Mouse (Mus musculus) monocyte, adult 5-6 weeks (primary cell): ENCODE results near the gene Gm10282. TPM values are rescaled to one million over a fixed set of nuclear protein-coding genes. Genes with fewer than 3 reads are reported as not detected.
A peak's percentile ranks its signal among the peaks of the same experiment; 100 is the strongest.

Experiments used
- ATAC-seq: fragments of 153-309, 156-312 bp; replicated peaks from 2 replicates; pipeline ENCODE4 v1.8.0; 2017; ENCODE audit warnings: mild to moderate bottlenecking; ENCODE audit not compliant: low TSS enrichment, insufficient number of reproducible peaks, severe bottlenecking, poor library complexity, low FRiP score
- total RNA-seq: library from RNA; stranded (forward); fragments of 200-1000, 200-491, 200-594 nt; gene quantifications from 3 replicates; pipeline ENCODE4 v1.2.3, GENCODE M21; 2017

Gm10282 gene
- 1.5 to 3.3 TPM (median 3.1 TPM) in 3 replicates for total RNA-seq

GRCm38 (mm10) chr8:72305210-72305905, at the start of gene Gm10282:
Gene Gm10282 (minus strand): TSS chr8:72305260.
- no peak for ATAC-seq

- peak; percentile 48 for ATAC-seq
Measured at GRCm38 (mm10) chr8:72354272-72354671, 49.2 kb upstream of the Gm10282 start.

- no peak for ATAC-seq
Measured at GRCm38 (mm10) chr8:72353700-72354045, 48.6 kb upstream of the Gm10282 start.

GRCm38 (mm10) chr8:72352951-72353699, 48.1 kb upstream of the Gm10282 start:
- no peak for ATAC-seq

- ATAC-seq, result peak; percentile 23; the same call in 1 of the 2 replicates
Measured at GRCm38 (mm10) chr8:72351405-72352005, 46.4 kb upstream of the Gm10282 start.

GRCm38 (mm10) chr8:72350727-72351126, 45.7 kb upstream of the Gm10282 start:
- peak; percentile 69 for ATAC-seq

- ATAC-seq, result peak; percentile 41
Measured at GRCm38 (mm10) chr8:72349838-72350237, 44.8 kb upstream of the Gm10282 start.

GRCm38 (mm10) chr8:72348956-72349355, 43.9 kb upstream of the Gm10282 start:
- ATAC-seq, result no peak

- ATAC-seq, result no peak
Measured at GRCm38 (mm10) chr8:72348114-72348513, 43.1 kb upstream of the Gm10282 start.

GRCm38 (mm10) chr8:72347553-72347952, 42.5 kb upstream of the Gm10282 start:
- ATAC-seq, result no peak

- ATAC-seq, result 0 out of 2 replicates have a peak, but pooled peaks have one; percentile 44
Measured at GRCm38 (mm10) chr8:72343725-72344124, 38.7 kb upstream of the Gm10282 start.

- no peak for ATAC-seq
Measured at GRCm38 (mm10) chr8:72342556-72343300, 37.7 kb upstream of the Gm10282 start.

GRCm38 (mm10) chr8:72337034-72337433, 32.0 kb upstream of the Gm10282 start:
- no peak for ATAC-seq

- no peak for ATAC-seq
Measured at GRCm38 (mm10) chr8:72336273-72336672, 31.2 kb upstream of the Gm10282 start.

GRCm38 (mm10) chr8:72334144-72334641, 29.1 kb upstream of the Gm10282 start:
- no peak for ATAC-seq

- no peak; the same call in 1 of the 2 replicates for ATAC-seq
Measured at GRCm38 (mm10) chr8:72333429-72334143, 28.5 kb upstream of the Gm10282 start.

- no peak for ATAC-seq
Measured at GRCm38 (mm10) chr8:72331631-72332030, 26.6 kb upstream of the Gm10282 start.

GRCm38 (mm10) chr8:72330806-72331516, 25.9 kb upstream of the Gm10282 start:
- no peak for ATAC-seq
